Mouse (Mus musculus) fat pad, adult 2 months (tissue): ENCODE measurements around the gene Romo1.
"Not testable (repeated sequence)": the region's sequence is repeated elsewhere in the genome, so short reads cannot be mapped to it uniquely, and the experiment has no call there.

Source experiments
- DNase-seq: peaks from one replicate; pipeline ENCODE4 v3.0.0-alpha.2; 2011; ENCODE audit warnings: low read depth, low spot score; ENCODE audit errors: extremely low read depth

The Romo1 gene

GRCm38 (mm10) chr2:156143953-156144724 is at the start of gene Romo1, which contains the start of gene Nfs1:
Gene Romo1 (plus strand): TSS chr2:156144039.
Gene Nfs1 (minus strand): TSS chr2:156144186.
- DNase-seq, result no peak

- DNase-seq, result no peak
Measured at GRCm38 (mm10) chr2:156110627-156111357, 33.0 kb upstream of the Romo1 start.

GRCm38 (mm10) chr2:156111358-156112079 is 32.3 kb upstream of the Romo1 start, which contains the start of the genes Cpne1 and Rbm12:
Gene Cpne1 (minus strand): TSS chr2:156111965.
Gene Rbm12 (minus strand): TSS chr2:156111978.
- no peak for DNase-seq

- not testable (repeated sequence) for DNase-seq
Measured at GRCm38 (mm10) chr2:156112080-156112423, 31.8 kb upstream of the Romo1 start.

GRCm38 (mm10) chr2:156119566-156119965 is 24.3 kb upstream of the Romo1 start:
- DNase-seq, result no peak

GRCm38 (mm10) chr2:156123731-156124130 is 20.1 kb upstream of the Romo1 start:
- no peak for DNase-seq

- no peak for DNase-seq
Measured at GRCm38 (mm10) chr2:156126992-156127391, 16.8 kb upstream of the Romo1 start, which contains the start of gene Gm28036. Gene Gm28036 (minus strand): TSS chr2:156127092.

- no peak for DNase-seq
Measured at GRCm38 (mm10) chr2:156134161-156134560, 9.7 kb upstream of the Romo1 start.

- no peak for DNase-seq
Measured at GRCm38 (mm10) chr2:156135695-156136094, 8.1 kb upstream of the Romo1 start.

- DNase-seq, result no peak
Measured at GRCm38 (mm10) chr2:156142820-156143219, 1.0 kb upstream of the Romo1 start.

GRCm38 (mm10) chr2:156143367-156143766 is 472 bp upstream of the Romo1 start:
- no peak for DNase-seq

GRCm38 (mm10) chr2:156145486-156146130 is 1.8 kb downstream of the Romo1 start:
- DNase-seq, result no peak

GRCm38 (mm10) chr2:156146272-156146989 is 2.6 kb downstream of the Romo1 start:
- DNase-seq, result no peak

GRCm38 (mm10) chr2:156147316-156147915 is 3.6 kb downstream of the Romo1 start:
- DNase-seq, result no peak

GRCm38 (mm10) chr2:156151538-156151937 is 7.7 kb downstream of the Romo1 start:
- DNase-seq, result no peak

GRCm38 (mm10) chr2:156165478-156165877 is 21.6 kb downstream of the Romo1 start:
- no peak for DNase-seq

GRCm38 (mm10) chr2:156166557-156166956 is 22.7 kb downstream of the Romo1 start:
- no peak for DNase-seq

- no peak for DNase-seq
Measured at GRCm38 (mm10) chr2:156177079-156177478, 33.2 kb downstream of the Romo1 start.

- no peak for DNase-seq
Measured at GRCm38 (mm10) chr2:156177651-156178050, 33.8 kb downstream of the Romo1 start.
